Mouse (Mus musculus) intestine, embryonic 16.5 days (tissue): ENCODE measurements around the gene Cask. TPM values are rescaled to one million over a fixed set of nuclear protein-coding genes. Genes with fewer than 3 reads are reported as not detected.

Experiments used
- ATAC-seq: fragments of 200-750 bp; cut with Nextera tagmentation; 2 replicates; pipeline ENCODE4 v1.8.0; 2017; ENCODE audit warnings: moderate TSS enrichment, moderate library complexity
- H3K27ac ChIP-seq: fragments of 300-500 bp; sonication (generic); 2 replicates; pipeline ENCODE4 v1.5.1; 2014; ENCODE audit warnings: mild to moderate bottlenecking, low read length
- H3K27me3 ChIP-seq: fragments of 300-500 bp; sonication (generic); replicated peaks from 2 replicates; pipeline ENCODE4 v1.6.1; 2014; ENCODE audit warnings: low read length, control low read depth, mixed read lengths; ENCODE audit not compliant: control insufficient read depth, insufficient read depth
- H3K36me3 ChIP-seq: fragments of 300-500 bp; sonication (generic); 2 replicates; pipeline ENCODE4 v1.6.1; 2014; ENCODE audit warnings: low read length, control low read depth; ENCODE audit not compliant: control insufficient read depth, insufficient read depth
- H3K4me1 ChIP-seq: fragments of 300-500 bp; sonication (generic); 2 replicates; pipeline ENCODE4 v1.6.1; 2014; ENCODE audit warnings: low read length, control low read depth, mixed read lengths; ENCODE audit not compliant: control insufficient read depth, insufficient read depth
- H3K4me2 ChIP-seq: fragments of 300-500 bp; sonication (generic); 2 replicates; pipeline ENCODE4 v1.6.1; 2014; ENCODE audit warnings: low read depth, low read length, control low read depth
- H3K4me3 ChIP-seq: fragments of 300-500 bp; sonication (generic); 2 replicates; pipeline ENCODE4 v1.5.1; 2014; ENCODE audit warnings: mild to moderate bottlenecking, low read length
- H3K9ac ChIP-seq: fragments of 300-500 bp; sonication (generic); 2 replicates; pipeline ENCODE4 v1.6.1; 2014; ENCODE audit warnings: low read depth, low read length
- H3K9me3 ChIP-seq: fragments of 300-500 bp; sonication (generic); 2 replicates; pipeline ENCODE4 v1.6.1; 2016; ENCODE audit warnings: low read length, control low read depth; ENCODE audit not compliant: control insufficient read depth
- WGBS: fragments of 180-500 bp; shearing (Covaris S2); extraction: QIAGEN DNeasy Blood & Tissue Kit; methylation state at CpG from one replicate; pipeline ENCODE4 v1.1.7; 2014; 5-methylcytosine and 5-hydroxymethylcytosine counted together
- polyA plus RNA-seq: library from polyadenylated mRNA; unstranded; fragments of >200 nt; fragmentation: Nextera tagmentation; extraction: Ambion mirVana; gene quantifications from 2 replicates; pipeline ENCODE4 v1.2.1, GENCODE M21; 2015

Cask gene
- polyA plus RNA-seq, 1 experiment from 2014 or later: 10.1 TPM

DNA sequence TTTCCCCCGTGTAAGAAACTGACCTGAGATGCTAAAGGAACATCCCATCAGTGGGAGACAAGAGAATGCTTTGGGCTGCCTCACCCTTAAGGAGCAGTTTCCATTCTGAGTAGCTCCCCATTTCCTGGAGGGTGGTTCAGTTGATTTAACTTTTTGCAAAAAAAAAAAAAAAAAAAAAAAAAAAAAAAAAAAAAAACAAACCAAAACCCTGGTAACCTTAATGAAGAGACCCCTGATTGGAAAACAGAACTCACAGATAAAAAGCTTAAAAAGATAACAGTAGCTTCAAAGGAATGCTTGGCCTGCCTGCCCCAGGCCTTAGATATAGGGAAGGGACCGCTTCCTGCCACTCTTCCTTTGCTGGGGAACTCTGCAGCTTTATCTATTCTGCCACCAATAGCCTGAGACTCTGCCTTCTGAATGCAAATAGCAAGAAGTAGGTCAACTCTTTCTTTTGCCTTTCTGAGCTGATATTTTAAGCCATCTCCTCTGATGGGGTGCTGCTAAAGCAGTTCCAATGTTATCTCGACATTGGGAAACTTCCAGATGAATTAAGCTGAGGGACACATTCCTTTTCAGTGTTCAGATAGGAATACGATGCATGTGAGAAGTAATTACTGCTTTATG lies 332.3 kb downstream of the Cask start:
- Histone ChIP-seq H3K27me3 (no peaks in the 10 kb centered on the region), H3K9me3 (no peaks in the 10 kb centered on the region), H3K9ac (no peak overlapping the region), H3K4me2 (no peak overlapping the region), H3K4me3 (no peak overlapping the region), H3K4me1 (no peaks in the 10 kb centered on the region), H3K36me3 (no peaks in the 10 kb centered on the region), H3K27ac (no peak overlapping the region)
- ATAC-seq: no peak
- 74% methylated on average over 4 of the region's 4 CpGs for WGBS

- Histone ChIP-seq H3K4me2 (no peak overlapping the region), H3K27ac (no peak overlapping the region), H3K4me1 (no peaks in the 10 kb centered on the region), H3K36me3 (no peaks in the 10 kb centered on the region), H3K9me3 (no peaks in the 10 kb centered on the region), H3K4me3 (no peak overlapping the region), H3K9ac (no peak overlapping the region), H3K27me3 (0 out of 2 replicates have a peak, but pooled peaks cover 2% of the 10 kb centered on the region)
- no peak for ATAC-seq
- WGBS: 81% methylated on average over 10 of the region's 10 CpGs
Measured at GRCm38 (mm10) chrX:13518019-13518418, 333.1 kb downstream of the Cask start.

DNA sequence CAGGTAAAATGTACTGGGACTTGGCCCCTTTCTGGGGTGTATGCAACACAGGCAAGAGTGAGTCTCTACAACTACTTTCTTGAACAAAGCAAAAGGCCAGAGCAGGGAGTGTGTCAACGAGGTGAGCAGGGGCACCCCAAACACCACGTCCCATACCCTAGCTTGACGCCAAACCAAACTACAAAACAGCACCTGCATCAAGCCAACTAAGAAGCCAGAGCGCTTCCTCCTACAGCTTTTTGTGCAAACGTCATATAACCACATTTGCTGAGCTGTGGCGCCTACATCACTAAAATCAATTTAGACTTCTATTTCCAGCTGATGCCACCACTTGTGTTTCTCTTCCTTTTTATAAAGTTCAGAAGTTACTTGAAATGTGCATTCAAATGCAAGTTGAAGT lies 334.7 kb downstream of the Cask start:
- WGBS: 87% methylated on average over 6 of the region's 6 CpGs
- Histone ChIP-seq H3K4me3 (no peak overlapping the region), H3K9ac (no peak overlapping the region), H3K9me3 (no peaks in the 10 kb centered on the region), H3K27me3 (0 out of 2 replicates have a peak, but pooled peaks cover 2% of the 10 kb centered on the region), H3K27ac (no peak overlapping the region), H3K4me1 (no peaks in the 10 kb centered on the region), H3K4me2 (no peak overlapping the region), H3K36me3 (no peaks in the 10 kb centered on the region)
- ATAC-seq: no peak

- no peaks in the 10 kb centered on the region for H3K4me1 ChIP-seq
- no peaks in the 10 kb centered on the region for H3K36me3 ChIP-seq
- 0 out of 2 replicates have a peak, but pooled peaks cover 2% of the 10 kb centered on the region for H3K27me3 ChIP-seq
- WGBS: 92% methylated on average over 5 of the region's 5 CpGs
- H3K9ac ChIP-seq: no peak overlapping the region
- no peak overlapping the region for H3K4me3 ChIP-seq
- H3K4me2 ChIP-seq: no peak overlapping the region
- no peaks in the 10 kb centered on the region for H3K9me3 ChIP-seq
- no peak overlapping the region for H3K27ac ChIP-seq
- ATAC-seq: no peak
Measured at GRCm38 (mm10) chrX:13513864-13514263, 337.3 kb downstream of the Cask start.

DNA sequence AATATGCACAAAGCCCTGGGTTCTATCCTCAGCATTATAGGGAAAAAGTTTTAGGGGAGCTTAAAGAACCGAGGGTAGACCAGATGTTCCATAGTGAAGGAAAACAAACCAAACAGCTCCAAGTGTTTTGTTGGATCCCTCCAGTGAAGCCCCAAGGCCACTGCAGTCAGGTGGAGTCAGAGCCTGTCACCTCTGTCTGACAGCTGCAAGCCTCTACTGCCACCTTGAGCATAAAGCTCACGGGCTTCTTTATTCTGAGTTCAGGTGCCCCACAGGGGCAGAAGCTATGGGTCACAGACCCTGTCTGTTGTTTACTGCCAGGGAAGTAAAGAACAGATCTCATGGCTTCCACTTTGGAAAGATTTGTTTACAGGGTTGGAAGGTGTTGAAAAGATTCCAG lies 338.0 kb downstream of the Cask start:
- H3K9ac ChIP-seq: no peak overlapping the region
- H3K27me3 ChIP-seq: 0 out of 2 replicates have a peak, but pooled peaks cover 2% of the 10 kb centered on the region
- H3K27ac ChIP-seq: no peak overlapping the region
- ATAC-seq: no peak
- 49% methylated on average over 2 of the region's 2 CpGs for WGBS
- H3K4me3 ChIP-seq: no peak overlapping the region
- H3K4me2 ChIP-seq: no peak overlapping the region
- H3K36me3 ChIP-seq: no peaks in the 10 kb centered on the region
- no peaks in the 10 kb centered on the region for H3K4me1 ChIP-seq
- no peaks in the 10 kb centered on the region for H3K9me3 ChIP-seq

DNA sequence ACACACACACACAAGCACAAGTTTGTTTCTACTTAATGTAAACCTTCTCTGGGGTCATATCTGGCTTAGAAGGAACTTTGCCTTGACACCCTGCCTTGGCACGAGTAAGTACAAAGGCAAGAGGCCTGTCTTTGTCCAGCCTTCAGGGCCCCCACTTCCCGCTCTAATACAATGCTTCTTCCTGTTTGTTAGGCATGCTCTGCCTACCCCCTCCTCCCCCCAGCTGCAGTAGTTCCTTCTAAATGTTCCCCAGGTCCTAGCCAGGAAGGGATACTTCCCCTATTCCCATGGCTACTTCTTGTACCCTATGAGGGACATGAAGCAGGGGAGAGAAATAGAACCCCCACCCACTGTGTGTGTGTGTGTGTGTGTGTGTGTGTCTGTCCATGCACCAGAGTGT lies 344.8 kb downstream of the Cask start:
- WGBS: 40% methylated on average over 2 of the region's 2 CpGs
- ATAC-seq: no peak

DNA sequence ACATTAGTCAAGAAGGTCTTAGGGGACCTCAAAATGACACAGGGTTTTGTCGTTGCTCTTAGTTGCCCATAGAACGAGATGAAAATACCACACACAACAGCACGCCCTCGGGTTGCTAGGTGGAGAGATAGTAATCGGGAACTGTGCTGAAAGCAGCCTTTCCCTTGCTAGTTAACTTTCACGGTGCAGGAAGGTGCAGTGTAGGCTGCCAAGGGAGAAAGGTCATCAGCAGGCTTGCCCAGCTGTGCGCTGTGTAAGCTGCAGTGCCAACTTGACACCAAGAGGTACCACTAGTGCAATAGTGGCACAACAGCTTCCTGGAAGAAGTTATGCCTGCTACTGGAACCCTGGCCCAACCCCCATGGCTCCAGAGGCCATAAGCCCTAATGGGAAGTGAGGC lies 346.8 kb downstream of the Cask start:
- Histone ChIP-seq H3K4me3 (no peak overlapping the region), H3K4me2 (no peak overlapping the region), H3K36me3 (no peaks in the 10 kb centered on the region), H3K27me3 (no peaks in the 10 kb centered on the region; the same call in 1 of the 2 replicates), H3K9me3 (no peaks in the 10 kb centered on the region), H3K9ac (no peak overlapping the region), H3K27ac (no peak overlapping the region), H3K4me1 (no peaks in the 10 kb centered on the region)
- ATAC-seq: no peak
- 87% methylated on average over 7 of the region's 7 CpGs for WGBS

More for the DNA sequence above, 344.8 kb downstream of the Cask start:
- no peak overlapping the region for H3K27ac ChIP-seq
- H3K9me3 ChIP-seq: no peaks in the 10 kb centered on the region
- H3K27me3 ChIP-seq: no peaks in the 10 kb centered on the region
- no peak overlapping the region for H3K4me2 ChIP-seq
- no peaks in the 10 kb centered on the region for H3K4me1 ChIP-seq
- H3K36me3 ChIP-seq: no peaks in the 10 kb centered on the region
- no peak overlapping the region for H3K9ac ChIP-seq
- no peak overlapping the region for H3K4me3 ChIP-seq

DNA sequence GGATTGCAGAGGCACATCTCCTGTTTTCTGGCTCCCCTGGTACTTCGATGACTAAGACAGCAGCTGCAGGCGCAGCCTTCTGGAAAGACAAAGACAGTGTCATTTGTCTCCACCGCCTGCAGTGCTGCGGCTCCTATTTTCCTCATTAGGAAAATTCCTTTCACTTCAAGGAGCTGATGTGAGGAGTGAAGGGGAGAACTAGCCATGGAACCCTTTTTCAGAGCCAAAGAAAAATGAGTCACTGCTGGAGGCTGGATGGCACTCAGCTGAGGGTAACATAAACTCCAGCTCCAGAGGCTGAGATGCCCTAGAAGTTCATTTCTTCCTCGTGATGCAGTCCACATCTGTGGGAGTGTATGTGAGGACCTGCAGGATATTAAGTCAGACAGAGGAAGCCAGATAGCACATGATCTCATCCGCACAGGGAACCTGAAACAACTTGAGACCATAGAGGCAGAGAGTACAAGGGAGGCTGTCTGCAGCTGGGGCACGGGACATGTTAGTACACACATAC lies 348.2 kb downstream of the Cask start:
- no peaks in the 10 kb centered on the region for H3K36me3 ChIP-seq
- no peak overlapping the region for H3K4me3 ChIP-seq
- no peaks in the 10 kb centered on the region for H3K4me1 ChIP-seq
- 60% methylated on average over 7 of the region's 7 CpGs for WGBS
- no peak overlapping the region for H3K4me2 ChIP-seq
- no peak for ATAC-seq
- no peak overlapping the region for H3K27ac ChIP-seq
- no peaks in the 10 kb centered on the region for H3K9me3 ChIP-seq
- no peak overlapping the region for H3K9ac ChIP-seq
- no peaks in the 10 kb centered on the region; the same call in 1 of the 2 replicates for H3K27me3 ChIP-seq

DNA sequence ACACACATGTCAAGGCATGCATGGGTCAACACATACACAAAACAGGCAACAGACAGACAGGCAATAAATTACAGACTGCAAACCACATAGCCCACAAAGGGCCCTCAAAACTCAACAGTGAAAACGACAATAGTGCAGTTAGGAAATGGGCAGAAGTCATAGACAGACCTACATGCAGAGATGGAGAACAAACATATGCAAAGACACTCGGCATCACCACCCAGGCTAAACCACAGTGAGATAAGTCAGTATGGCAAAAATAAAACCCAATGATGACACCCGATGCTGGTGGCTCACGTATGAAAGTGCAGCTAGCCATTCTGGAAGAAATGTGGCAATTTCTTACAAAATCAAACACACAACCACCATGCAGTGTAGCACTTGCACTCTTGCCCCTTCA lies 350.9 kb downstream of the Cask start:
- H3K27me3 ChIP-seq: no peaks in the 10 kb centered on the region; the same call in 1 of the 2 replicates
- H3K4me3 ChIP-seq: no peak overlapping the region
- WGBS: 78% methylated on average over 4 of the region's 4 CpGs
- no peak overlapping the region for H3K27ac ChIP-seq
- no peaks in the 10 kb centered on the region for H3K9me3 ChIP-seq
- H3K4me2 ChIP-seq: no peak overlapping the region
- no peak for ATAC-seq
- H3K4me1 ChIP-seq: no peaks in the 10 kb centered on the region
- H3K9ac ChIP-seq: no peak overlapping the region
- H3K36me3 ChIP-seq: no peaks in the 10 kb centered on the region
